Mouse (Mus musculus) gastrocnemius, adult 18-20 months (tissue): Measurements from ENCODE around the gene Pdk3. TPM values are rescaled to one million over a fixed set of nuclear protein-coding genes. Genes with fewer than 3 reads are reported as not detected.

Experiments
- DNase-seq: peaks from one replicate; pipeline ENCODE4 v3.0.0; 2021; ENCODE audit warnings: low spot score
- long read RNA-seq, 2 experiments: library from polyadenylated mRNA; stranded (forward); transcript quantifications; one replicate each; pipeline ENCODE4 v2.0.0; 2021
- total RNA-seq, 2 experiments: library from RNA; stranded (reverse); gene quantifications; 2 replicates each; pipeline ENCODE4 v1.2.3; 2021

Gene Pdk3
- 1 to 10 TPM in 1 of 2 experiments, under 1 TPM in 1; 0.75 to 1.4 TPM for total RNA-seq
- long read RNA-seq, experiment 1, partial matches to known transcripts: 0 of 2 reads
- long read RNA-seq, experiment 1, other reads (novel, unspliced or antisense): 1 of 2 reads
- long read RNA-seq, experiment 2, partial matches to known transcripts: 0 of 2 reads
- long read RNA-seq, experiment 2, other reads (novel, unspliced or antisense): 0 of 2 reads

- DNase-seq: peak; percentile 38
Observed at GRCm38 (mm10) chrX:93831561-93832336, at the start of gene Pdk3. Pdk3 (minus strand) TSS chrX:93832201.

GRCm38 (mm10) chrX:93877634-93878016, 45.6 kb upstream of the Pdk3 start:
- DNase-seq: no peak

DNA sequence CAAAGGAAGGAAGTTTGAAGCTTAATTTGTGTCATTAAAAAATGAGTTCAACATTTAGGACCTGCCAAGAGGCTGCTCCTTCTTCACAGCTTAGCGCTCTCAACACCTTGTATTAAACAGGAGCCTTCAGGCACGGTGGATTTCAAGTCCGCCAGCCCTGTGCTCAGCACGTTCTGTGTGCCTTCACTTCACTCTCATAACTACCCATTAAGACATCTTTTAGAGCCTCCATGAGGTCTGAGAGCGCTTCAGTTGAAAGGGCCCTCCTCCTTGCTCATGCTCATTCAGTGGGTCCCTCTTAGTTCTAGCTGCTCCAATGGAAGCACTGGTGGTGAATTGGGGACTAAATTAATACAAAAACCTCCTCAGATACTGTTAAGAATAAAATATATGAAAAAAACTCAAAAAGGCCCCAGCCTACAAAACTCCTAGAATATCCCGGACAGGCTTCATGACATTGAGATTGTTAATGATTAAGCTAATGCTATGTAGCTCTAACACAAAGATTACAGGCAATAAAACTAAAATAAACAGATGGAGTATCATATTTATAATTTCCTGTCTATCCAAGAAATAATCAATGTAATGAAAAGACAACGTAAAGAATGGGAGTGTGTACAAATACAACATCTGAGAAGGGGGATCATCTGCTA, 45.1 kb upstream of the Pdk3 start:
- no peak for DNase-seq

DNA sequence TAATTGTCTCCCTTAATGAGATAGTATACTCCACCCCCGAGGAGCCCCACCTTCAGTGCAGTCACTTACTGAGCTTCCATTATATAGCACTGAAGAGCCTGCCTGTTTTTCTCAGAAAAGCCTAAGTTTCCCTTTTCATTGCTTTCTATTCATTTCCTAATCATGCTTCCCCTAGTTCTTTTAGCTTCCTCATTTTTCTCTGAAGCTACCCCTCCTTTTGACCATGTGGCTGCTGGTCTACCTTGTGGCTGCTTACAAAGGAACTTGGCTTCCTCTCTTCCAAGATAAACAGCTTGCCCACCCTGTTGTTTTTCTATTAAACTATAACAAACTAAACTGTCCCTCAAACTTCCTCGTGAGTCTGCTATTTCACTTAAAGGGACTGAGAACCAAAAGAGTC, 31.4 kb upstream of the Pdk3 start:
- DNase-seq: no peak

DNA sequence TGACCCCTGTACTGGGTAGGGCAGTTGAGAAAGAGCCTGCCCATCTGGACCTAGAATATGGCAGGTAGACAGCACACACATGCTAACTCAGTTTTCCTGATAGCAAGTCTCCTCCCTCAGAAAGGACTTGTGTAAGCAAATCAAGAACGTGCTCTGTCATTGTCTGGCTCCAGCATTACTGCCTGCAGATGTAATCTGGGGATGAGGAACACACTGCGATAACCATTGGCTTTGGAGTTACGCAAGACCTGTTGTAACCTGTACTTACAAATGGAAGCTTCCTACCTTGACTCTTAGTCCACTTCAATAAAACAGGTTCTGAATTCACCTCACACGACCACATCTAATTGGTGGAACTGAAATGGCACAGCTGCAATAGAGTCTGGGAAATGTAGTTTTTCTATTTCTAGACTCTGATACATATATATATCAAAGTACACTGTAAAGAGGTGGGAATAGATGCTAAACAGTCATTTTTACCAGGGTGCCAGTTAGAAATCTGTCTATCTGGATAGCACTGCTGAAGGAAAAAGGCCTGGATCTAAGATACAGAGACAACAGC, 30.6 kb upstream of the Pdk3 start:
- no peak for DNase-seq

DNA sequence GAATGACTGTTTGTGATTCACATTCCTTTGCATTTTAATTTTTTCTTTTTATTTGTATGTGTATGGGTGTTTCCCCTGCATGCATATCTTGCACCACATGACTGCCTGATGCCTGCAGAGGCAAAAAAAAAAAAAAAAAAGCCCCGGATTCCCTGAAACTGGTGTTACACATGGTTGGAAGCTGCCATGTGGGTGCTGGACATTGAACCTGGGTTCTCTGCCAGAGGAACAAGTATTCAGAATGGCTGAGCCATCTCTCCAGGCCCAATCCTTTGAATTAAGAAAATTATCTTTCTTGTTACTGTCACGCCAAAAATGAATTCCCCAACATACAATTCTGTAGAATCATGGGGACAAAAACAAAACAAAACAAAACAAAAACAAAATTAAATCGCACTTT, 25.8 kb upstream of the Pdk3 start:
- DNase-seq: no peak

DNA sequence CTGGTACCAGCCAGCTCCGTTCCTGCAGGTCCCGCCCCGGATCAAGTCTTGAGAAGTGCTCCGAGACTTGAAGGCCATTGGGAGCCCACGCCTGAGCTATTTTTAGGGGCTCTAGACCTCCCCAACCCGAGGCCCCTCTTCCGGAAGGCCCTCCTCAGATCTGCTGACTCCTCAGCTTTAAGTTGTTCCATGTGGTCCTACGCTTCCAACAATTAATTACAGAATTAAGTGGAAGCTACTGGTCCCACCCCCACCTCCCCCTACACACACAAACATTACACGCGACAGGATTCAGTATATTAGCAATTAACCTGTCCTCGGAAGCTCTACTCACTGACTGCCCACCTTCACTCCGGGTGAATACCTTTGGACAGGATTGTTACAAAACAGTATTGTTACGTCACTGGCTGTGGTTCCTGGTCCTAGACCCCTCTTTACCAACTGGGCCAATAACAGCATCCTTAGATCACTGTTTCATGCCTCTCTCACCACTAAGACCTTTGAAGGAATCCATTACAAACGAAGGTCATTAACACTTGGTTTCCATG, 410 bp upstream of the Pdk3 start:
- DNase-seq: no peak

- DNase-seq: no peak
Observed at GRCm38 (mm10) chrX:93825787-93826186, 6.2 kb downstream of the Pdk3 start.

- DNase-seq: no peak
Observed at GRCm38 (mm10) chrX:93808040-93808439, 24.0 kb downstream of the Pdk3 start.

- peak; percentile 5 for DNase-seq
Observed at GRCm38 (mm10) chrX:93793168-93793567, 38.8 kb downstream of the Pdk3 start.

DNA sequence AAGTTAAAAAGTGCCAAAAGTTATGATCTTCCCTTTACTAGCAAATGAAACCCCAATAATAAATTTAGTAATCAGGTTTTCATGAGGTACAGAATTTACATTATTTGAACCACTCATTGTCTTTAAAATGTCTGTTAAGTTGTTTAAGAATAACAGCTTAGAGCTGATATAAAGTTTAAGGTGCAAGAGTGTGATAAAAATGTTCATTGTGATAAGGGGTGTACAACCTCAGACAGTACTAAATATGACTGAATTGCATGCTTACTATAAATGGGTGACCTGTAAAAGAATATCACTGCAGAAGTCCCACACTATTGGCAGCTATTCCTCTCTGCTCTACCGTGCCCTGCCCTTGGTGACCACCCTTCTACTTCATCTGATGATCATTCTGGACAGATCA, 42.4 kb downstream of the Pdk3 start:
- no peak for DNase-seq

DNA sequence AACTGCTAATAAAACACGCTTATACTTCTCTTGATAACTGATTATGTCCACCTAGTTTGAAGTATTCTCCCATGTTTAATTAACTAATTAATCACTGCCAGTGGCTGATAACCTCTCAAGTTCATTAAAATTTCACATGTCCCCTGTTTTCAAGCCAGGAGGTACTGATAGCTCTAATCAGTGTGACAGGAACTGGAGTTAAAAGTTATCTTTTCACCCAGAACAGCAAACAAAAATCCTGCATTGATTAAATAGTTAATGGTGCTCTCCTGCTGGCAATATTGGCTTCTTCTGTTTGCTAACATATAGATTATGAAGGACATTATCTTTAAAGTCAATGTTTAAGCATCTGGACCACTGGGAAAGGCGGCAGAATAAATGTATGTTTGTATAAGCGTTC, 71.2 kb downstream of the Pdk3 start:
- no peak for DNase-seq

DNA sequence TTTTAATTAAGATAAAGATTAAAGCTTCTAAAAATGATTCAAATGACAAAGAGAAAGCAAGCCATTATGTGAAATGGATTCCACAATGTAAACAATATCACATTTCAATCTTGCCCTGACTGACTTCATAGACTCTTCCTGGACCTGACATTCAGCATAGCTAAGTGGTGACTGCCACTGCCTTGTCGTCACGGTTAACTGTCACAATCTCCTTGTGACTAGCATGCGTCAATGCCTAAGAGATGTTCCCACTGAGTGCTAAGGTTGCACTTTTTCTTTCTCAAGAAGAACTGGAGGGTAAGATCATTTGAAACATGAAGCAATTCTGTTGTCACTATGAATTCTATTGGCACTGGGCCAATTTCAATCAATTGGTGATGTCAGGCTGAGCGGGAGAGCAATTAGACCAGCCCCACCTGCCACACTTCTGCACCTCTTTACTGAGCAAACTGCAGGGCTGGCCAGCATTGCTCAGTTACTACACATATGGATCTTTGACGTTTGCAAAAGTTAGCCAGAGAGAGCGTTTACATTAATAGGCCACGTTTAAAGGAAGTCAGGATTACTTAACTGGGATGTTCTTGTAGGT, 75.0 kb downstream of the Pdk3 start:
- DNase-seq: no peak

- DNase-seq: no peak
Observed at GRCm38 (mm10) chrX:93755210-93755842, 76.7 kb downstream of the Pdk3 start.

DNA sequence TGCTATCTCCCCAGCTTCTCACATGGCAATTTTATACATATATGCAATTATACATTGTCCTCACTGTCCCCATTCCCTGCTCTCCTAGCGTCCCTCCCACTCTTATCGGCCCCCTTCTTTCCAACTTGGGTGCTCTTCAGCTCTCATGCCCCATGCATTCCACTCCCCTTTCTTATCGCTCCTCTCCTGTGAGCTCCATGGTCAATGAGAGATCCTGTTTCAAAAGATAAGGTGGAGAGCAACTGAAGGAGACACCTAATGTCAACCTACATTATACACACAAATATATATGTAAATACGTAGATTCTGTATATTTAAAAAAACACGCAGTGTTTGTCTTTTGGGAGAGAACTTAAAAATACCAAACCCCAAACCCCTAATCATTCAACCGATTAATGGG, 81.4 kb downstream of the Pdk3 start:
- DNase-seq: no peak

DNA sequence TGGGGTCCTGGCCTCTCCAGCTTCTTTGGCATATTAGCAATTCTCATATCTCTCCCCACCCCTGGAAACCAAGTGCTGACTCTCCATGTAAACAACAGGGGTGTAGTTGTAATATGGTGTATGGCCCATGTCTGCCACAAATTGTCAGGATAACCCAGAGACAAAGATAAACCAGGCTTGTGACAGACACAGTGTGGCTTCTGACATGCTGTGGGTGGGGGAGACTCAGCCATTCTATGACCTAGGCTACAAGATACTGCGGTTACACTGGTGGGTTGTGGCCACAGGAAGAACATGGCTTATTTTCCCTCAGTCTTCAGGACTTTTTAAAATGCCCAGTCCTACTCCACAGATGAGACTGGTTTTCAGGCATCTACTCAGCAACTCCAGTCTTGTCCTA, 82.8 kb downstream of the Pdk3 start:
- DNase-seq: no peak

DNA sequence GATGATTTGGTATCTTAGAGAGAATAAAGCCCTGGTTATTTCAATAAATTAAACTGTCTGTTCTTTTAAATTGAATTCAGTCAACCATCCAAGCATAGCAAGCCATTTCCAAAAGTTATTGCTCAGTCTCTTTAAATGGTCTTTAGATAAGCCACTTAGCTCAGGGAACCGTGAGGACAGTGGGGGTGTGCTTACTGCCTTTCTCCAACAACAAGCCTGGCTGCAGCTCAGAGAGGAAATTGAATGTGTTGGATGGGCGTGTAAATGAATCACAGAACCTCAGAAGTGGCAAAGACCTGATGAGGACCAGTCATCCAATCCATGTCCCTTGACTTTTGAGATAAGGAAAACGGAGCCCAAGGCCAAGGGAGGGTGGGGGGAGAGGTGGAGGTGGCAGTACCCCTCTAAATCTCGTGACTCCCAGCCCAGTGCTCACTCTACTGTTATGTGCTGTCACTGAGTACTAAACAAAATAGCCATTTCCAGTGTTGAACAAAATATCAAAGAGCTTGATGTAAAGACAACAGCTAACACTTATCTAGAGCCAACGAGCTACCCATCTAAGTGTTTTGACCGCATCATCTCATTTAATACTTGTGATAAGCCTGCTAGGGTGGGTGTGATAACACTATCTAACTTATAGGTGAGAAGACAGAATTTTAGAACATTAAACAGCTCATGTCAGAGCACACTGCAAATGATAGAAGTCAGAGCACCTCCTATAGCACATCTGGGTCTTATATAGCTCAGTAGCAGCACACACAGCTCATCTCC, 98.8 kb downstream of the Pdk3 start:
- DNase-seq: no peak

DNA sequence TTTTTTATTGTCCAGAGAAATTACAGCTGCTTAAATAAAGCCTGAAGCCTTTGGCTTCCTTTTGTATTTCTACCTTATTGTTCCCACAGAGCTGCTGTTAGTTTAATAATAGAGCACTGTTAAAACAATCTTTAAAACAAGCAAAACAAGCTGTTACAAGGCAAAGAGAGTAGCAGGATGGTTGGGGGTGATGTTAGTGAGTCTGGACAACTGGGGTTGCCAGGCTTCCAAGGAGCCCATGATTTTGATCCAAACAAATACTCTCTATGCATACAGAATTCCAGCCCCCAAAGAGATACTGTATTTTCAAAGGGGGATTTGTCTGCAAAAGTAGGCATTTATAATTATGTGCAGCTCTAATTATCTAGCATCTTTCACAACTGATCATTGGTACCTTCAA, 99.6 kb downstream of the Pdk3 start:
- DNase-seq: no peak

GRCm38 (mm10) chrX:93730854-93731253, 101.1 kb downstream of the Pdk3 start:
- no peak for DNase-seq

DNA sequence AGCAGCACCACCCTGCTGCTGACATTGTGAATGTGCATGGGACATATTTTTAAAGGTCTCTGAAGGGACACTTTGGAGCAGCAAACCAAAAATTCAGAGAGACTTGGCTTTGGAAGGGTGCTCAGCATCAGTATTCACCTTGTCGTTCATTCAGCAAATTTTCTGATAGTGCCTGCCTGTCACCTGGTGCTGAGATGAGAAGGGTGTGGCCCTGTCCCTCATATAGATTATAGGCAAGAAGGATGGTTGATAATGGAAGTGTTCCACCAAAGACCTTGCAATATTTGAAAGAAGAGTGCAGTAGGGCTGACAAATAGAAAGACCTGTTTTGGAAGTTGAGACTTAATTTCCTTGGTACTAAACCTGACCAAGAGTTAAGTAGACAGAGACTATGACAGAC, 102.5 kb downstream of the Pdk3 start:
- DNase-seq: no peak
